Mouse (Mus musculus): ENCODE measurements around the gene Dpm3.
A peak's percentile ranks its signal among the peaks of the same experiment; 100 is the strongest.

Gene Dpm3

GRCm38 (mm10) chr3:89298908-89299307, 39.8 kb downstream of the Dpm3 start:
- DNase-seq: no peak

- peak; percentile 44 for DNase-seq
Observed at GRCm38 (mm10) chr3:89299499-89299898, 40.3 kb downstream of the Dpm3 start.

DNA sequence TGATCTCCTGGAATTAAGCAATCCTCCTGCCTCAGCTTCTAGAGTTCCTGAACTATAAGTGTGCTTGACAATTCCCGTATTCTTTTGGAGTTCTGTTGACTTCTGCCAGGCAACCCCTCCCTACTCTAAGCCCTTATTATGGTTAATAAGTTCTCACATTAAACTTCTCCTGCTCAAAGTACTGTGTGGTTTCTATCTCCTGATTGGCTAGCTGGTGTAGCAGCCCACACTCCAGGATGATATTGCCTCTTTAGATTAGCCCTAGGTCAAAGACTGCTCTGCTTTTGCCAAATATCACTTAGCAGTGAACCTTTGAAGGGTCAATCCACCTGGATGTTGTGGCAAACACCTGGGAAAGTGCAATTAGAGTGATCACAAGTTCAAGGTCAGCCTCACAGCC, 40.9 kb downstream of the Dpm3 start:
- DNase-seq: no peak

DNA sequence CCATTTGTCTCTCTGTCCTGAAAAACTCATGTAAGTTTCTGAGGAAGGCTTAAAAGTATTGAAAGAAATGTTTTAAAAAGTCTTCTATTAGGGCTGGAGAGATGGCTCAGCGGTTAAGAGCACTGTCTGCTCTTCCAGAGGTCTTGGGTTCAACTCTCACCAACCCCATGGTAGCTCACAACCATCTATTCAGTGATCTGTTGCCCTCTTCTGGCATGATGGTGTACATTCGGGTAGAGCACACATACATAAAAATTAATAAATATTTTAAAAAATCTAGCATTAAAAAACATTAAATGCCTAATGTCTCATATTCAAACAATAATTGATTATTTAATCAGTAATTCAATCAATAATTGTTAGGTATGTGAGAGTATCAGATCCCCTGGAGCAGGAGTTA, 41.4 kb downstream of the Dpm3 start:
- no peak for DNase-seq

GRCm38 (mm10) chr3:89304440-89304839, 45.3 kb downstream of the Dpm3 start:
- DNase-seq: no peak

DNA sequence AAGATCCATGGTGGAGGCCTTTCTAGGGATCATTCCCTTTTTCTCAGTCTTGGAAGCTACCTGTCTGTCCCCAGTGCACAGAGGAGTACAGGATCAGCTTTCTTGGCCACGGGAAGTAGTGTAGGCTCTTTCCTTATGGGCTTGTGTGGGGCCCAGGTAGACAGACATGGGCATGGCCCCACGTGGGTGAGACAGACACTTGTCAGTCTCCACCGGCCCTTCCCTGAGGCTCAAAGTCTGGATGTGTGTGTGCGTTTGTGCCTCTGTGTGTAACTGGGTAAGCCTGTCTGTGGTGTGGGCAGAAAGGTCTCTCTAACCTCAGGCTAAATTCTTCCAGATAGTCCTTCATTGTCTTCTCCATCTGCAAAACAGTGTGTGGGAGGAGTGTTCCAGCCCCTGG, 45.9 kb downstream of the Dpm3 start:
- DNase-seq: no peak

- no peak for DNase-seq
Observed at GRCm38 (mm10) chr3:89305551-89306325, 46.6 kb downstream of the Dpm3 start.

DNA sequence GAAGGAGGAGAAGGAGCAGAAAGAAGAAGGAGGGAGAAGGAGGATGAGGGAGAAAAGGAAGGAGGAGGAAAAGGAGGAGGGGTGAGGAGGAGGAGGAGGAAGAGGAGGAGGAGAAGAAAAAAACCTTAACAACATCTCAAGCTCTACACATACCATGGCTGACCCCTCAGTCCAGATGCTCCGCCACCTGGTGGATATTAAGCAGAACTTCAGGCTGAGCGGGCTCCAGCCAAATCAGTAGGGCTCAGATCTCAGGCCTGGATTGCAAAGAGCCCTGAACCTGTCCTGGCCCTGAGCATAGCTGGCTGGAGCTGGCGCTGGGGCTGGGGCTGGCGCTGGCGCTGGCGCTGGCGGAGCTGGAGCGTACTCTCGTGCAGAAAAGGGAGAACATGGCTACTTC, 48.9 kb downstream of the Dpm3 start:
- DNase-seq: peak; percentile 53

GRCm38 (mm10) chr3:89314340-89314739, 55.2 kb downstream of the Dpm3 start:
- DNase-seq: no peak

DNA sequence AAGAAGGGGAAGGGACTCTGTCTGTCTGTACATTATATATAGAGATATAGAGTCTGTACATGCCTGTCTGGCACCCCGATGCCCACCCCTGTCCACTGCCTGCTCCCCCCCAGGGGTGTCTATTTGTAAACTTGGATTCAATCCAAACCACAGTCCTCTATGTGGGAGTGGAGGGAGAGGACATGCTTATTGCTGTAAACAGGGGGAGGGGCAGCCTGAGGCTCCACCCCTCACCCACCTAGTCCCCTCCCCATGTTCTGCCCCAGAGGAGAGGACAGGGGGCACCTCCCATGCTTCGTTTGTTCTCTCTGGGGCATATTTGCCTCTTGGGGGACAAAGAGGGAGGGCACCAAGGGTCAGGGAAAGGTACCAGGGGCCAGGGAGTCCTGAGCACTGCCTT, 55.6 kb downstream of the Dpm3 start:
- DNase-seq: no peak

- peak; percentile 73 for DNase-seq
Observed at GRCm38 (mm10) chr3:89315195-89315929, 56.2 kb downstream of the Dpm3 start.

DNA sequence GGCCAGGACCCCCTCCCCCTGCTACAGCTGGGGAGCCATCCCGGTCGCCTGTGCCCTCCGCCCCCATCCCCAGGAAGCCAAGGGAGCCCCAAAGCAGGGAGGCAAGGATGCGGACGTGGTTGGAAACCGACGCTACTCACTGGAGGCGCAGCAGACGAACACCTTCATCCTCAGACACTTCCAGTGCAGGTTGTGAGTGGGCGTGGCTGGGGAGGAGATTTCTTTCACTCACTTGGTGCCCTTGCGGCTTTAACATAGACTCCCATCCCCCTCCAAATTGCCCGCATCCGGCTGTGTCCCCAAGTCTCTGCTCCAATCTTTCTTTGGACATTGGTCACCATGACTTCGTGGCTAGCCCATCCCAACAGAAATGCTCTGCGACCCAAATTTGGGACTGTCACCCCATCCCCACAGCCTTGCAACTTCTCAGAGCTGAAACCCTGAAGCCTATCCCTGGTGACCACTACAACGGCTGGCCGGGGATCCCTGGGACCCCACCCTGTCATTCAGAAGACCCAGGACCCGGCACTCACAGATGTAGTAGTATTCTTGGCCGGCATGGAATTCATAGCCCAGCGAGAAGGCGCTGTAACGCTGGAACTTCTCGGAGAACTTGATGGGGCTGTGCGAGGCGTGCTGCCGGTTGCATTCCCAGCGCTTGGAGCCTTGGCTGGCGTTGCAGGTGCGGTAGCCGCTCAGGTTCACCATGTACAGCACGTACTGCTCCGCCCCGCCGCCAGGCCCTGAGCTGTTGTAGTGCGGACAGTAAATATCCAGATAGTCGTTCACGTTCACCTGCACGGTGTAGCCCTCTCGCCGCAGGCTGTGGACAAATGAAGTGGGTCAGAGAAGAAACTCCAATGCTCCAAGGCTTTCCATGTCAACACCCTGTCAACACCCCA, 57.0 kb downstream of the Dpm3 start:
- DNase-seq: peak; percentile 51
